Mouse (Mus musculus): ENCODE data around the gene Rabl6.

GRCm38 (mm10) chr2:25628738-25629137 lies 20.4 kb upstream of the Rabl6 start:
- no peak for TF ChIP-seq CTCF (IDR thresholded peaks at IDR 0.05; ENCODE audit: control insufficient read depth, insufficient read depth, low read length)
- TF ChIP-seq POLR2A (IDR thresholded peaks at IDR 0.05; ENCODE audit: borderline replicate concordance, control insufficient read depth, low read depth, low read length) = no peak
